Mouse (Mus musculus) small intestine, adult 2 months (tissue): ENCODE results near the gene Fstl3. TPM values are rescaled to one million over a fixed set of nuclear protein-coding genes. Genes with fewer than 3 reads are reported as not detected.
A peak's percentile ranks its signal among the peaks of the same experiment; 100 is the strongest.

Experiments used
- H3K27ac ChIP-seq: fragments of 200-500 bp; 2 replicates; pipeline ENCODE4 v1.5.1; 2012; ENCODE audit warnings: low read depth, low read length, control low read depth, inconsistent platforms; ENCODE audit not compliant: insufficient read depth
- H3K27me3 ChIP-seq: fragments of 200-500 bp; 2 replicates; pipeline ENCODE4 v1.6.1; 2012; ENCODE audit warnings: mild to moderate bottlenecking, moderate library complexity, low read length, inconsistent platforms; ENCODE audit not compliant: control insufficient read depth, insufficient read depth
- H3K36me3 ChIP-seq: fragments of 200-500 bp; 2 replicates; pipeline ENCODE4 v1.6.1; 2012; ENCODE audit warnings: mild to moderate bottlenecking, low read length, control low read depth, inconsistent platforms; ENCODE audit not compliant: control insufficient read depth, insufficient read depth
- H3K4me1 ChIP-seq: fragments of 200-500 bp; 2 replicates; pipeline ENCODE4 v1.6.1; 2012; ENCODE audit warnings: low read length, inconsistent platforms, mixed read lengths; ENCODE audit not compliant: control insufficient read depth, insufficient read depth, insufficient read length
- H3K4me3 ChIP-seq: fragments of 200-500 bp; 2 replicates; pipeline ENCODE4 v1.5.1; 2012; ENCODE audit warnings: low read depth, mild to moderate bottlenecking, control low read depth, inconsistent platforms, low read length, moderate library complexity
- CTCF ChIP-seq: fragments of 200-500 bp; IDR thresholded peaks from 2 replicates; pipeline ENCODE4 v1.5.1; 2012; ENCODE audit warnings: low read depth, mild to moderate bottlenecking, control low read depth, inconsistent platforms, low read length, moderate library complexity, mixed read lengths; ENCODE audit not compliant: insufficient replicate concordance, insufficient read length; ENCODE audit errors: extremely low read depth
- POLR2A ChIP-seq: fragments of 200-500 bp; IDR thresholded peaks from 2 replicates; pipeline ENCODE4 v1.6.1; 2012; ENCODE audit warnings: low read depth, mild to moderate bottlenecking, control low read depth, inconsistent platforms, low read length, moderate library complexity
- WGBS: fragments of 180-500 bp; shearing (Covaris S2); methylation state at CpG from one replicate; pipeline ENCODE4 v1.1.7; 2018; 5-methylcytosine and 5-hydroxymethylcytosine counted together
- polyA plus RNA-seq: library from polyadenylated mRNA; depleted of rRNA; stranded (reverse); fragments of >200 nt; gene quantifications from 2 replicates; pipeline ENCODE4 v1.2.3, GENCODE M21; 2012

The Fstl3 gene
- polyA plus RNA-seq, 1 experiment, result 19.6 TPM

DNA sequence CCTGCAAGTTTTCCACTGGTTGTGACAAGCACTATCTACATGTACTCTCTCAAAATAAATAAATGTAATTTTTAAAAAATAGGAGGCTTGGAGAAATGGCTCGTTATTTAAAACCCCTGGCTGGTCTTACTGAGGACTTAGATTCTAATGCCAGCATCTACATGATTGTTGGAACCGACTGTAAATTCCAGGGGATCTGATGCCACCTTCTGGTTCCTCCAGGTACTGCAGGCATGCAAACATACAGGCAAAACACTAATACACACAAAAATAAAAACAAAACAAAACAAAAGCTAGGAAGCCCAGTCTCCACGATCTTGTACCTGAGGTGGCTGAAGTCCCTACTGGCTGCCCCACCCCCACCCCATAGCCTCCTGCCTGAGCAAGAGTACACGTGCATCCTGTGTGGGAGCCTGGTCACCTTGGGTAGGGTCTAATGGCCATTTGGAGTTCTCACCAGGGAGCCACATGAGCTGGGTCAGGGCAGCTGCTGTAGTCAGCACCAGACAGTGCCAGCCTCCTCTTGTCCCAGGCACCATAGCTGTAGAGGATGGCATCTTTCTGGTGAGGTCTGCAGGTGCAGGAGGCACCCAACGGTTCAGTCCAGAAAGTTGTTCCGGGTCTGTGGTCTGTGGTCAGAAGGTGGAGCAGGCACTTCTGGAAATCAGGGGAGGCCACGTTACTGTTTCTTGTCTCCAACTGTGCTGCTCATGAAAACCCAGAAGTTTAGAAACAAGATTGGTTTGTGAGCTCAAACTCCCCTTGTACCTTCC, 11.5 kb downstream of the Fstl3 start:
- H3K27ac ChIP-seq, result no peak overlapping the region
- no peaks in the 10 kb centered on the region for H3K36me3 ChIP-seq
- H3K4me3 ChIP-seq, result no peak overlapping the region
- H3K4me1 ChIP-seq, result peaks cover under 1% of the 10 kb centered on the region; the same call in 1 of the 2 replicates
- TF ChIP-seq POLR2A (no peak), CTCF (peak; percentile 38; the same call in 1 of the 2 replicates)
- H3K27me3 ChIP-seq, result no peaks in the 10 kb centered on the region
- WGBS, result 30% methylated on average over 7 of the region's 7 CpGs

DNA sequence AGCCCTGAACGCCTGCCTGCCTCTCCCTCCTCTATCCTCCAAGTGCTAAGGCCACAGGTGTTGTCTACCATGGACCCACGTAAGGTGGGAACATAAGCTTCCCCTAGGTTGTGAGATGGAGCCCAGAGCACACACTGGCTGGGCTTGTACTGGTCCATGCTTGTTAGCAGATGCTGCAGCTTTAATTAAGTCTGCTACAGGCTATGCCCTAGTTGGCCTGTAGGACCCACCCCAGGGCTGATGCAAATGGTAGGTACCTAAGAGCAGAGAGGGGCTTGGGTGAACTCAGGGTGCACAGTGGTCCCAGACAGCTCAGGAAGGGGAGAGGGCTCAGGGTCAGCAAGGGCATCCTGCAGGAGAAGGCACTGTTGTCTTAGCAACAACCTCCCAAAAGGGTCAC, 12.5 kb downstream of the Fstl3 start:
- Histone ChIP-seq H3K27me3 (no peaks in the 10 kb centered on the region), H3K4me3 (no peak overlapping the region), H3K27ac (no peak overlapping the region), H3K4me1 (peaks cover 10% of the 10 kb centered on the region), H3K36me3 (no peaks in the 10 kb centered on the region)
- TF ChIP-seq POLR2A (no peak), CTCF (no peak)
- 50% methylated on average over 2 of the region's 2 CpGs for WGBS

DNA sequence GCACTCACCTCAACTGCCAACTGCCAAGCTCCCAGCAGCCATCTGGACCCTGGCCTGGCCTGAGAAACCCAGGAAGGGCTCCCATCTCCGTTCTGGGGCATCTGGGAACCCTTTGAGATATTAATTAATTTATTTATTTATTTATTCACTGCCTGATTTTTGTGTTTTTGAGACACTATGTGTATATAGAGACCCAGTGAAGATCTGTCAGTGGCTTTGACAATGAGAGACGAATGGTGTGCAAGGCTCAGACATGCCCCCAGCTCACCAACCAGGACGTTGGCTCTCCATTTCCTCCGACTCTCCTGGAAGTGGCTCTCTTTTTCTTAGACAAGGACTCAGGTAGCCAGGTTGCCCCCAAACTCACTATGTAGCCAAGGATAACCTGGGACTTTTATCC, 13.8 kb downstream of the Fstl3 start, which contains the start of gene Prss57:
Prss57 (minus strand) TSS at position 101 of the 400 bp plus-strand sequence.
- WGBS, result 85% methylated on average over 4 of the region's 4 CpGs
- TF ChIP-seq CTCF, result no peak
- TF ChIP-seq POLR2A, result no peak
- Histone ChIP-seq H3K27me3 (no peaks in the 10 kb centered on the region), H3K4me3 (no peak within 1 kb of the TSS), H3K36me3 (no peaks in the 10 kb centered on the region), H3K27ac (no peak within 1 kb of the TSS), H3K4me1 (peaks cover 13% of the 10 kb centered on the region)

DNA sequence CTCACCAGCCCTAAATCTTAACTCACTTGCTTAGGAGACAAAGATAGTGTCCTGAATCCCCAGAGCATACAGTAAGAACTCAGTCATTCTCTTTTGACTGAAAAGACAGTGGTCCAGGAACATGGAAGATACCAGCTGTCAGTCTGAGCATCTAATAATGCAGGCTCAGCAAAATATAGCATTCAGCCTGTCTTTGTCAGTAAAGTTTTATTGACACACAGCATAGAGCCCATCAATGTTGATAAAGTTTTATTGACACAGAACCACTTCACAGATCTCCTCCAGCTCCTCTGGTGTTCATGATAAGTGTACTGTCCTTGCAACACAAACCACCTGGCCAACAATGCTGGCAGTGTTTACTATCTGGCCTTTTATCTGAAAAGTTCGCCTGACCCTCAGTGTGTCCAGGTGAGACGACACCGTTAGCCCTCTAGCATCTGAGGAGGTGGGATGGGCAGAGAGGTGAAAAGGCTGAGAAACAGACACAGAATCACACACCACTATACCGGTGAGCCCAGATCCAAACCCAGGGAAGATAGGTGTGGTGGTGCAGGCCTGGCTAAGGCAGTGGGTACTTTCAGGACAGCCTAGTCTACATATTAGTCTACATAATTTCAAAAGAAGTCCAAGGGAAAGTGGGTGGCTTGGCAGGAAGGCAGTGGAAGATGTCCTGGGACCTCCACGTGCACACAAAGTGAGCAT, 15.4 kb downstream of the Fstl3 start:
- no peaks in the 10 kb centered on the region for H3K36me3 ChIP-seq
- 82% methylated on average over 5 of the region's 5 CpGs for WGBS
- H3K4me3 ChIP-seq, result no peak overlapping the region

DNA sequence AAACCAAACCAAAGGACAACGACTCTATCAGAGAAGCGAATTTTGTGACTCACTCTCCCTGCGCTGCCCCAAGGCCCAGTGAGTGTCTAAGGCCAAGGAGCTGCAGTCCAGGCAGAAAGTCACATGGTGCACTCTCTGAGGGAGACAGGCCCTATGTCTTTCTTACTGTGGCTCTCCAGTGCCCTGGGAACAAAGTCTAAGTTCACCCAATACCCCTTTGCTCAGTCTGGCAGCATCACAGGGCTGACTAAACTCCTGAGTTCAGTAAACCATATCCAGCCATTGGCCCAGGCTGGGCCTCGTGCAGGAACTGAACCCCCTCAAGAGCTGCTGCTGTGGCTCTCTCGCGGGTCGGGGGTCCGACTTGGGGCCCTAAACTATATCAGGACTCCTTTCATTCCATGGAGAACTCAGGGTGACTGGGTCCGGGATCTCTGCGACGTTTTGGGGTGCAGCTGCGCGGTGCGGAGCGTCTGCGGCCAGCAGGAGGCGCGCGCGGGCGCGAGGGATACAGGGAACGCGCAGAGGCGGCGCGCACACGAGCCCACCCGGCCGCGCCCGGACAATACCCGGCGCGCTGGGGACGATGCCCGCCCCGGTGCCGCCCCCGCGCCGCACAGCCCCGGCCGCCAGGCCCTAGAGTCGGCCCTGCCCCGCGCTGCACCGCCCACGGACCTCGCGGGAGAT, 16.1 kb downstream of the Fstl3 start, which contains the start of gene Palm:
Palm (plus strand) TSS at position 522 of the 687 bp plus-strand sequence.
- H3K4me1 ChIP-seq, result peaks cover 25% of the 10 kb centered on the region
- 6% methylated on average over 51 of the region's 51 CpGs for WGBS
- H3K27ac ChIP-seq, result peak within 1 kb of the TSS; percentile 73

More for the DNA sequence above, 15.4 kb downstream of the Fstl3 start:
- no peaks in the 10 kb centered on the region for H3K27me3 ChIP-seq
- H3K27ac ChIP-seq, result no peak overlapping the region
- no peak for TF ChIP-seq CTCF
- no peak for TF ChIP-seq POLR2A
- peaks cover 18% of the 10 kb centered on the region for H3K4me1 ChIP-seq

DNA sequence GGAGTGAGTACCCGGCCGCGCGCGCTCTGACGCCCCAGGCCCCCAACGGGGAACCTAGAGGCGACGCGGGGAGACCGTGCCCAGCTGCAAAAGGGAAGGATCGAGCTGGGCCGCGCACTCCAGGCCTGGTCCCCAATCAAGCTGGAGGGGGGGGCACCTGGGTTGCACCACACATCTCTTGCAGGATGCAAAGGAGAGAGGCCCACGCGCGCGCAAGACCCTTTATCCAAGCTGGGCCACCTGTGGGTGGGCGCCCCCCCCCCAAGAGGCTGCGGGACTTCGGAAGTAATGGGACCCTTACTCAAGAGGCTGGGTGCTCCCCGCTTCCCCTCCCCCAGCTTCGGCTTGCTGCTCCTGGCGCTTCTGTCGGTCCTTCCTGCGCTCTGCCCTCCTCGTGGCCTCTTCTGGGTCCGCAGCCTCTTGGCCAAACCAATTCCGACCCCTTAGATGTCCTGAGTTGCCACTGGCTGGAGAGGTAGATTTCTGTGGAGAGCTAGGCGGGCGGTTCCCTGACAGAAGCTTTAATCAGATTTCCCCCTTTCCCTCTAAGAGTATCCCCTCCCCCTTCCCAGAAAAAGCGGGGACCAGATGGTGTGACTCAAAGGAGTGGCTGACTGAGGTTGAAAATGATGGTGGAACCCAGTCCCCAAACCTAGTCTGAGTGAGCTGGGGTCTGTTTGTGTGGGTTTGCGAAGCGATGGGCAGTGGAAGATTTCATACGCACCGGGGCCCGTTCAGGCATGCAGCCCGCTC, 16.8 kb downstream of the Fstl3 start:
- no peaks in the 10 kb centered on the region for H3K36me3 ChIP-seq
- WGBS, result 15% methylated on average over 37 of the region's 38 CpGs
- no peaks in the 10 kb centered on the region for H3K27me3 ChIP-seq
- H3K4me3 ChIP-seq, result peak overlapping the region; percentile 72
- peak overlapping the region; percentile 73 for H3K27ac ChIP-seq
- peaks cover 29% of the 10 kb centered on the region for H3K4me1 ChIP-seq
- peak; percentile 11; the same call in 1 of the 2 replicates for TF ChIP-seq CTCF
- TF ChIP-seq POLR2A, result no peak

More for the DNA sequence above, 16.1 kb downstream of the Fstl3 start, which contains the start of gene Palm:
- H3K27me3 ChIP-seq, result no peaks in the 10 kb centered on the region
- H3K4me3 ChIP-seq, result peak within 1 kb of the TSS; percentile 72
- H3K36me3 ChIP-seq, result no peaks in the 10 kb centered on the region
- no peak for TF ChIP-seq POLR2A
- peak; percentile 71 for TF ChIP-seq CTCF
